Mouse (Mus musculus) induced T-regulatory cell, adult 2 months (primary cell): ENCODE data around the gene Thoc5.

ENCODE experiments used
- DNase-seq: peaks from one replicate; pipeline ENCODE4 v3.0.0-alpha.2; 2012; ENCODE audit warnings: low read depth

Thoc5 gene

DNA sequence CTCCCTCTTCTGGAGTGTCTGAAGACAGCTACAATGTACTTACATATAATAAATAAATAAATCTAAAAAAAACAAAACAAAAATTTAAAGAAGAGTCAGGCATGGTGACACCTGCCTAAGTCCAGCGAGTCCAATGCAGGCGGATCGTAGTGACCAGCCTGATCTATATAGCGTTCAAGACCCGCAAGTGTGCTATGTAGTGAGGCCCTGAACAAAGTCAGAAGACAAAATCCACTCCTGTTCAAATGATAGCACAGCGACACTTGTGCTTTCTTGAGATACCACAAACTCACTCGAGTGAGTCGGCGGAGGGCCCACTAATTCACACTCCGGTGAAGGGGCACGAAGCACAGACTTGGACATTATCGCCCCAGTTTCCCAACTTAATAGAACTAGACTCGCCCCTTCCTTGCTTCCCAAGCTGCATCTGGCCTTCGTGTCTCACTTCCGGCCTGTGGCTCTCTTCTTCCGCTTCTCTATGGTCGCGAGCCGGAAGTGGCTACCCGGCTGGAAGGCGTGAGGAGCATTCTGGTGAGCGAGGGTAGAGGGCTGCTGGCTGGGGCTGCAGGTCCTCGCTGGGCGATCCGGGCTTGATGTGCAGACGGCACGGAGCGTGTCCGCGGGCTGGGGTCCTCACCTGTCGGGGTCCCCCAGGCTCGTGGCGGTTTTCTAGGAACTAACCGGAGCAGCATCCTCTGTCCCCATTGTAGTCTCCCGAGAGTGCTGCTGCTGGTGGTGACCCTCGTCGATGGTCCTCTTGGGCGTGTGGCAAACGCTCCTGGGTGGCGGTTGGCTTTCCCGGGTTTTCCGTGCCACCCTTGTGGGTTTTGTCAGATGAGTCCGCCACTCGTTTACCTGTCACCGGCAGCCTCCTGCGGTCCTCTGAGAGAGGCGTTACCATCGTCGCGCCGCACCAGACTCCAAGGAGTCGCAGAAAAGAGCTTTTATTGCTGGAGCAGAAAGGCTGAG, at the start of gene Thoc5:
TSS of gene Thoc5 (plus strand) at position 473 of the 969 bp plus-strand sequence.
- DNase-seq, result peak; percentile 90

DNA sequence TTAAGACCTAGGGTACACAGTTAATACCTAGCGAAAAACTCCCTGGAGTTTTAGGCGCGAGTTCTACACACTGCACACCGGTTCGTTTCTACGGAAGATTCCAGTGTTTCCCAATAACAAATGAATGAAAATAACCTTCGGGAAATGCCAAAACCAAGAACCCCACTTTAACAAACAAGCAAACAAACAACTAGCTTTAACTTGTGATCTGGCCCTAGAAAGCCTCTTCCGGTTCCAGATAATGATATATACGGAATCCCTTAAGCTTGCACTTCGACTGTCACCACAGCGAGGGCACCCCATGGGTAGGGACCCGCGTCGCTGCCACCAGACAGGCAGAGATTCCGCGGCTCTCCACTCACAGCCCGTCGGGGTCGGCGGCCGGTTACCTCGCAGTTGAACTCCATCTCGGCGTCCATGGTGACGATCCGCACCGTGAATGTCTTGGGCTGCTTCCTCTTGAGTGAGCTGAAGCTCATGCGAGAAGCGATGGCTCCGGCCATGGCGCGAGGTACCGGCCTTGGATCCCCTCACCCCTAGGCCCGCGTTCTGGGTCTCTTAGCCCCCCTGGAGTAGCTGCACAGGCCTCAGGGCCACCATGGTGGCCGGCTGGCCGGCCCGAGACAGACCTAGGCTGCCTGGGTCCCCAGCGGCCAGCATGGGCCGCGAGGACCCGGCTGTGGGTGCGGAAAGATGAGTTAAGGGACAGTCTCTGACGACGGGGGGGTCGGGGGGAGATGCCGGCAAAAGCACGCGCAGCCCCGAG, 46.5 kb upstream of the Thoc5 start:
- peak; percentile 76 for DNase-seq

DNA sequence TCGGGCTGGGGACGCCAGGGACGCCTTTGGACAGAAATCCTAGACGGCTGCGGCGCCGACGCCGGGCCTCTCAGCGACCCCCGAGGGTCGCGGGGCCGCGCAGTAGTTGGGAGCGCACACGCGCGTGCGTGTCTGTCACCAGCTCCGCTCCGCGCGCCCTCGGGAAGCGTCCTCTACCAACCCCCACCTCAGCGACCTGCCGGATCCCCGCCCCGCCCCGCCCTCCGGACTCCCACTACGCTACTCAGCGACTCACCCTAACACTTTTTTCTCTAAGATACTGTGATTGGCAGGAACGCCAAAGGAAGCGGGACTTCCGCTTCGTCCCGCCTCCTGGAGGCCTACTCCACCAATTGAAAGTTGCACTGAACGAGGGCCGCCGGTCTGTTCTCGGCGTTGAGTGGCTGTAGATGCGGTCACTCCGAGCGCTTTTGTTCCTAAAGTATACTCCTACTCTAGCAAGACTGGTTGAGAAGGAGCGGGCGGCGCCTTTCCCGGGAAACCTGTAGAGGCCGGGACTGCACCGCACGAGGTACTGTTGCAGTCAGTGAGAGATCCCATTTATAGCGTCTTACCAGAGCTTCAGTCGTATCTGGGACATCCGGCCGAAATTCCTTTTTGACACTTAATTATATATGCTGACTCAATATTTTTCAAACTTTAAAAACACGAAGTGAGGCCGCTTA, 45.7 kb upstream of the Thoc5 start, which contains the start of gene Nf2:
TSS of gene Nf2 (minus strand) at position 279 of the 686 bp plus-strand sequence.
- DNase-seq, result peak; percentile 98

DNA sequence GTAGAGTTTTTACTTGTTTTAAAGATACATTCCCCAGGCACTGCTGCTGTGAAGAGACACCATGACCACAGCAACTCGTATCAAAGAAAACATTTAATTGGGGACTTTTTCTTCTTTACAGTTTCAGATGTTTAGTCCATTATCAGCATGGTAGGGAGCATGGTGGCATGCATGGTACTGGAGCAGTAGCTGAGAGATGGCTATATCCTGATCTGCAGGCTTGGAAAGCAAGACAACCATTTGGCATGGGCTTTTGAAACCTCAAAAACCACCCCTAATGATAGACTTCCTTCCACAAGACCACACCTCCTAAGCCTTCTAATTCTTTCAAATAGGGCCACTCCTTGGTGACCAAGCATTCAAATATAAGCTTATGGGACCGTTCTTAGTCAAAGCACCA, 44.7 kb upstream of the Thoc5 start:
- peak; percentile 40 for DNase-seq

DNA sequence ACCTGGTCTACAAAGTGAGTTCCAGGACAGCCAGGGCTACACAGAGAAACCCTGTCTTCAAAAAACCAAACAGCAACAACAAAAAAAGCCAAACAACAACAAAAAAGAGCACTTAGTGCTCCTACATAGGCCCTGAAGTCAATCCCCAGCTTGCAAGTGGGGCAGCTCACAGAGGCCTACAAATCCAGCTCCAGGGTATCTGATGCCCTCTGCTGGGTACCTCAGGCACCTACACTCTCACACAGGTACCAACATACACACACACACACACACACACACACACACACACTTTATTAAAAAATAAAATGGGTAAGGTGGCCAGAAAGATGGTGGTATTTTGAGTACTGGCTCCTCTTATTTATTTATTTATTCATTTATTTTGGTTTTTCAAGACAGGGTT, 42.1 kb upstream of the Thoc5 start:
- DNase-seq, result no peak

DNA sequence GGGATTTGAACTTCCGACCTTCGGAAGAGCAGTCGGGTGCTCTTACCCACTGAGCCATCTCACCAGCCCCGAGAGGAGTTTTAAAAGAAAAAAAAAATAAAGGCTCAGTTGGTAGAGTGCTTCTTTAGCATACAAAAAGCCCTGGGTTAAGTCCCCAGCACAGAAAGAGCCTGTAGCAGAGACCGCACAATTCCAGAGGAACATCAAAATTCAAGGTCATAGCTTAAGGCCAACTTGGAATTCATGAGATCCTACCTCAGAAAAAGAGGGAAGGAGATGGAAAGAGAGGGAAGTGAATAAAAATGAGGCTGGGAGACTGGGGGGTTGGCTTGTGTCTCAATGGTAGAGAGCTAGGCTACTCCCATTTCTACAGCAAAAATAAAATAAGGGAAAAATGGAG, 40.9 kb upstream of the Thoc5 start:
- DNase-seq, result no peak

DNA sequence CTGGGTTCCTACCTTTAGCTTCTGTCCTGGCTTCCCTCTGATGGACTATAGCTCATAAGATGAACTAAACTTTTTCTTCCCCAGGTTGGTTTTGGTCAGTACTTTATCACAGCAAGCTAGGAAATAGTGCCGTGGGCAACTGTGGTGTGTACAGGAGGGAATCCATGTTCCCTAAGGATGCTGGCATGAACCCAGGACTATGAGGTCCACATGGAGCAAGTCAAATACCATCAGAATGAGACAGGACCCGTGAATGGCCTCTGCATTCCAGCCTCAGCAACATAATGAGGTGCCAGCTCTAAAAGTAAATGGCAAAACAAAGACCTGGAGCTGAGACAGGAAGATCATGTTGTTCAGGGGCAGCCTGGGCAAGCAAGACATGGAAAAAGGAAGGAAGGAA, 36.7 kb upstream of the Thoc5 start:
- DNase-seq, result no peak

DNA sequence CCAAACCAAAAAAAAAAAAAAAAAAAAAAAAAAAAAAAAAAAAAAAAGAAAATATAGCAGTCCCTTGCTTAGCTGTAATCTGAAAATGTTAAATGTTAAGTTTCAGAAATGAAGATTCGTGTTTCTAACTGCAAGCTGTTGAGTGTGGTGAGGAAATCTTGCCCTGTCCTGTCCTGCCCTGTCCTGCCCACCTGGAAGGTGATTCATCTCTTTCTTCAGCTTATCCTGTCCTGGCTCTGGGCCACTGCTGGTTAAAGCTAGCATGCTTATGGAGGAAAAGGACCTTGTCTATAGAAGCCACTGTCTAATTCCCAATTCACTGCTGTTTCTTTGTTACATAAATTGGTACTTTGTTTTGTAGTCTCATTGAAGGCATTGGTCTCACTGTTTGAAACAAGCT, 34.1 kb upstream of the Thoc5 start:
- DNase-seq, result no peak

DNA sequence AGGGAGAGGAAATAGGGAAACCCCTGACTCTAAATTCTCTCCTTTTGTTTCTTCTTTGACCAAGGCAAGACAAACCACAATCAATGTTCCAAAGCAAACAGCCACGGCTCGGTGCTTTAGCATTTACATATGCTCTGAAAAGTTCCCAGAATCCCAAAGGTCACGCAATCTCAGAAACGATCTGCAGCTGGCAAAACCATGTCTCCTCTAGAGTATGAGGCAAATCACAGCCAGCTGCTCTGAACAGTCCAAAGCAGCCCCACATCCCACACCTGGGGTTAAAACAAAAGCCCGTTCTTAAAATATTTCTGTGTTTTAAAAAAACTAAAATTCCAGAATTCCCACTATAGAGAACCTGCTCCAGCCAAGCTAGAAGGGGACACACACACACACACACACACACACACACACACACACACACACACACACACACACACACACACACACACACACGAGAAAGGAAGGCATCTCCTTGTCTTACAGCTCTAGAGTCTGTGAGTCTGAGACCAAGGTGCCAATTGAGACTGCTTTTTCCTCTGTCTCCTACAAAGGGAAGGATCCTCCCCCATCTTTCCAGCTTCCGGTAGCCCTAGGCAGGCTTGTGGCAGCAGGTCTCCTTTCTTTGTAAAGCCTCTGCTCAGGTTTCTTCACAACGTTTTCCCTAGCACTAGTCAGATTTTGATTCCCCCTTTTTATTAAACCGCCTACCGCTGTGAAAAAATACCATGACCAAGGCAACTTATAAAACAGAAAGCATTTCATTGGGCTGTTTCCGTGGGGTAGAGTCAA, 33.1 kb upstream of the Thoc5 start:
- DNase-seq, result no peak

DNA sequence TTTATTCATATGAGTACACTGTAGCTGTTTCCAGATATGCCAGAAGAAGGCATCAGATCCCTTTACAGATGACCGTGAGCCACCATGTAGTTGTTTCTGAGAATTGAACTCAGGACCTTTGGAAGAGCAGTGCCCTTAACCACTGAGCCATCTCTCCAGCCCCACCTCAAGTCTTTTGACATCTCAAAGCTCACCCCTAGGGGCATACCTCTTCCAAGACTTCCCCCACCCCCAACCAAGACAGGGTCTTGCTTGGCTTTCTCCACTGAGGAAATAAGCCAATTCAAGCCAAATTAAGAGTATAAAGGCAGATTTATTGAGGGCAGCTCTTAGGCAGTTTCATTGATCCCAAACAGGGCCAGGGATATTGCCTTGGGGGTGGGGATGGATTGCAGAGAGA, 32.4 kb upstream of the Thoc5 start:
- no peak for DNase-seq

DNA sequence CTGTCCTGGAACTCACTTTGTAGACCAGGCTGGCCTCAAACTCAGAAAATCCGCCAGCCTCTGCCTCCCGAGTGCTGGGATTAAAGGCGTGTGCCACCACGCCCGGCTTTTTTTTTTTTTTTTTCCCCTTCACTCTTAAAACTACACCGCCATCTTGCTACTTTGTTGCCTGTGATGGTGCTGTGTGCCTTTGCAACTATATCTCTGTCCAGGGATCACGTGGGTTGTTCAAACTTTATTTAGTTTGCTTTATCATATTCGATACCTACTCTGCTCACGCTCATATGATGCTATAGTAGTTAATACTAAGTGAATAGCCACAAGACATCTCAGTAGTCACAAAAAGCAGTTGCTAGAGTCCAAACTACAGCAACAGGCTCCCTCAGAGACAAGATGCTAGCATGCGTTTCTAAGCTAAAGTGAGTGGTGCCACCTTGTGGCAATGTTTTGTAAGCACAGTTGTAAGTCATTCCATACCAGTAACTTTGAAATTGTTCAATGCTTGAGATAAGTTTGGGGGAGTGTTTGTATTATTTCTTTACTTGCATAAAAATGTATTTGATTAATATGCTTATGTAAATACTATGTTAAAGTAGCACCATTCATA, 29.4 kb upstream of the Thoc5 start:
- peak; percentile 88 for DNase-seq

DNA sequence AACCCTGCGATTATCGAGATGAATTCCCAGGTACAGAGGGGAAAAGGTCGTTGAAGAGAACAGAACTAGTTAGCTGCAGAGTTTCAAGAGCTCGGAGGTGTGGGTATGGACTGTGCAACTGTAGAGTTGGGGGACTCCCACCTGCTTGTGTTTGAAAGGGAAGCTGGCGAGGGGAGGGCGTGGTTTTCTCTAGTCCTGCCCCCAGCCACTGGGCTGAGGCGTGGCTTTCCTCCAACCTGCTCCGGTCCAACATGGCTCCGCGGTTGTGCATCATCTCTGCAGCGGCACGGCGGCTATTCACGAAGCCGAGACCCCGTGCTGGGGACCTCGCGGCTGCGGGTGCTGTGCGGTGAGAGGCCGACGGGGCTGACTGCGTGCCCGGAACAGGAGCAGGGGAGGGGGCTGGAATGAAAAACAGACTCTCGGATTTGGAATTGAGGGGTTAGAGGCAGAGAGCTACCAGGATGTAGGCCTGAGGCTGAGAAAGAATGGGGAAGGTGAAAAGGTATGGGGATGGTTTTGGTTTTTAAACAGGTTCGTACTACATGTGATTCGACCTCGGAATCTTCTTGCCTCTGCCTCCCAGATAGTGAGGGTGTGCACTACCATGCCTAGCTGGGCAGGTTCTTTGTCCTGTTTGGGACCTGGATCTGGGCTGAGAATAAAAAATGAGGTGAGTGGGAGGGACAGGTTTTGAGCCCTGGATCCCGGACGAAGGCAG, 21.2 kb upstream of the Thoc5 start, which contains the start of gene Nipsnap1:
TSS of gene Nipsnap1 (plus strand) at position 197 of the 721 bp plus-strand sequence.
- DNase-seq, result peak; percentile 92

DNA sequence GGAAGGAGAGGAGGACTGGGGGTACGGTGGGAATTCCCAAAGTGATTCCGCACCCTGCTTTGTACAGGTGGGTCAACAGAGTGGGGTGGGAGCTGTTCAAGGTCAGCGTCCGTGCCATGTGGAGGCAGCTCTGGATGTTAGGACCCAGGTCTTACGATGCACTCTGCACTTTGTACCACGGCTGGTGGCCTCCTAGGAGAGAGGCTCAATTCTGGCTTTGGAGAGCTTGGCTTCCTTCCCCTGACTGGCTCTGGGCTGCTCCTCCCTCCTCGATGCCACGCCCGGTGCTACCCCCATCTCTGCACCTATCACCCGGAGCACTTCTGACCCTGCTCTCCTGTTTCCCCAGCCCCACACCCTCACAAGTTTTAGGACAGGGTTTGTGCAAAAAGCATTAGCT, 20.6 kb upstream of the Thoc5 start:
- peak; percentile 25 for DNase-seq

DNA sequence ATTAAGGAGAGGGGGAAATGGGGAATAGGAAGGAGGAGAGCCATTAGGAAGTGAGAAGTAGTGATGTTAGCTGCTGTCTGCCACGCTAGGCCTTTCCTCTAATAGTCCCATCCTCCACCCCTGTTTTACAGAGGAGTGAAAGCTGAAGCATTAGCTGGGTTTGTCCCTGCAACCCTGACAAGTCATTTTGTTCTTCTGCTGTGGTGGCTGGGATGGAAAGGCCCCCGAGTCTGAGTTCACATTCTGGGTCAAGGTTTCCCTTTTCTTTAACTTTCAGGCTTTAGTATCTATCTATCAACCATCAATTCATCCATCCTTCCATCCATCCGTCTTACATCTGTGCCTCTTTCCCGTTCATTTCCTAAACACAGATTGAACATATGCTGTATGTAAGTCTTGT, 14.0 kb upstream of the Thoc5 start:
- no peak for DNase-seq

DNA sequence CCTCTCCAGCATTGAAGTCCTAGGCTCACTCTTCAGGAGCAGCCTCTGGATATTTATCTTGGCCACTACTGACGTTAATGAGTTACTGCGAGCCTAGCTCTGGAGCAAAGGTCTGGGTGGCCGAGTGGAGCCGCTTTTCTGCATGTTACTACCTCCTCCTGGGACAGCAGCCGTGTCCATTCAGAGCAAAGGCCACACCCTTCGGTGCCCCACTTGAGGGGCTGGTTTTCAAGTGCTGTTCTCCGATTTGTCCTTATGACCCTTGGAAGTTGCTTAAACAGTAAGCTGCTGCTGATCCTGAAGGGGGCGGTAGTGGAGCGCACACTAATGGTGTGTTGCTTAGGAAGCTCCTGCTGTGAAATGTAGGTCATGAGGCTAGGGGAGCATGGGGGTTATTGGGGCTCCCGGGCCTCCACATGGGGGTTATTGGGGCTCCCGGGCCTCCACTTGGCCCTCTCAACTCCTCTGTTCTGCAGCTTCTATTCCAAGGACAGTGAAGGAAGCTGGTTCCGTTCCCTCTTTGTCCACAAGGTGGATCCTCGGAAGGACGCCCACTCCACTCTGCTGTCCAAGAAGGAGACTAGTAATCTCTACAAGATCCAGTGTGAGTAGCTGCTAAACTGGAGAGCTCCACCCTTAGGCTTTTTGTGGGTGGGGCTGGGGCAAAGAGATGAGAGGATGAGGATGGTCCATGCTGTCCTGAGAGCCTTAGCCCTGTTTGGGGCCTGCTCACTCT, 12.1 kb upstream of the Thoc5 start:
- no peak for DNase-seq

DNA sequence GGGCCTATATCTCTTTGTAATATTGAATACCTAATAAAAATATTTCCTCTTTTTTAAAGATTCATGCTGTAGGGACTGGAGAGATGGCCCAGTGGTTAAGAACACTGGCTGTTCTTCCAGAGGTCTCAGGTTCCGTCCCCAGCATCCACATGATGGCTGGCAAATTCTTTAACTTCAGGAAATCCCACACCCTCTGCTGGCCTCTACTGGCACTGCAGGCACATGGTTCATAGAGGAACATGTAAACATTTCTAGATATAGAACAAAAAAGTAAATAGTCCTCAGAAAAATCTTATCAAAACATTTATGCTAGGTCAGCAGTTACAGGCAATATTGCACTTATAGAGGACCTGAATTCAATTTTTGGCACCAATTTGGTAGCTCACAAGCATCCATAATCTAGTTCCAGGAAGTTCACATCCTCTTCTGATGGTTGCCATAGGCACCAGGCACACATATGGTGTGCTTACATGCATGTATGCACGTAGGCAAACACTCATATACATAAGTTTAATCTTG, 9.7 kb upstream of the Thoc5 start:
- DNase-seq, result peak; percentile 78

DNA sequence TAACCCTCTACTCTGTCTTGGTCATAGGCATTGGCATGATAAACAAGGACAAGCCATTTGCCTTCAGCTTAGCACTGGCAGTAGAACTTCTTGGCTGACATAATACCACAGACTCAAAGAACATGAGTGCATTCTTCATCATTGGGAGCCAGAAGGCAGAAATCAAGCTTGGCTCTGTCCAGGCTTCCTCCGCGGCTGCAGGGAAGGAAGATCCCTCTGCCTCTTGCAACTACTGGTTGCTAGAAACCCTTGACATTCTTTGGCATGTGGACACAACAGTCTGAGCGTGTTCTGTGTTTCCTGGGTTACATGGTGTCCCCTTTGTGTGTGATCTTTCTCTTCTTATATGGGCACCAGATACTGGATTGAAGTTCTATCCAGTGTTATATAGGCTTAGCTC, 8.1 kb upstream of the Thoc5 start:
- DNase-seq, result no peak

DNA sequence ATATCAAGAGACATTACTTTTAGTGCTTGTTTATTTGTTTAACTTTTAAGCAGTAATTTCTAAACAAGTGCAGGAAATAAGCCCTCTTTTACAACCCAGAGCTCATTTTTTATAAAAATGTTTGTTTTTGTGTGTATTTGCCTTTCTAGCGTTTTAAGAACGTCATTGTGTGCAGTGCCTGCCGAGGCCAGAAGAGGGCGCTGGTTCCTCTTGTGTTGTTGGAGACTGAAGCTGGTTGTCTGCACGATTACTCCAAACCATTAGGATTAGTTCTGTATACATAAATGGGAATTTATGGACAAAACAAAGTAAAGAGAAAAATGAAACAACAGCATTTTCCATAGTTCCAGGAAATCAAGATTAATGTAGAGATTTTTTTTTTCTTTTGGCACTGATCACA, 5.3 kb downstream of the Thoc5 start:
- peak; percentile 66 for DNase-seq

DNA sequence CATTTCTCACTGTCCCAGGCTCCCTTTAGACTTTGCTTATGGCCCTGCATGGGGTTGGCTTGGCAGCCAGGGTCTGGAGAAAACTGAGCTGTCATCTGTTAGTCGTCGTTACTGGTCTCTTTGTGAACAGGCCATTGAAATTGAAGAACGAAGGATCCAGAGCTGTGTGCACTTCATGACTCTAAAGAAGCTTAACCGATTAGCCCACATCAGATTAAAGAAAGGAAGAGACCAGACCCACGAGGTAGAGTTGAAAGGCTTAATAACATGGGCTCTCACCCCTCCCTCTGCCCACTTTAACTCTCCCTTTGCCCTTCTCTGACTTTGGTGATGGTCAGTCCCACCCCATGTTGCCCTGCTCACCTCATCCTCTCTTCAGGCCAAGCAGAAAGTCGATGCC, 6.8 kb downstream of the Thoc5 start:
- DNase-seq, result no peak
